In genomic region chr13:21166936-21167909, GRCm38 (mm10) we compare ENCODE assay signal across 8 mouse cellular contexts. TPM values are rescaled to one million over a fixed set of nuclear protein-coding genes. Genes with fewer than 3 reads are reported as not detected.
DNase-seq lines count a peak whose midpoint lies in the region; ATAC-seq and TF ChIP-seq lines count a peak whose summit lies in the region.

No protein-coding gene starts in this region.

- peak; percentile 23 for ATAC-seq in granulocyte monocyte progenitor cell, adult 5-6 weeks (replicated peaks; ENCODE audit: poor library complexity, severe bottlenecking)
- ATAC-seq in intestine, postnatal 0 days, result peak; percentile 50
- peak; percentile 57 for ATAC-seq in limb, embryonic 13.5 days (ENCODE audit: low FRiP score, low read depth)
- peak; percentile 63; the same call in 1 of the 2 replicates for ATAC-seq in midbrain, embryonic 14.5 days (ENCODE audit: low FRiP score, low TSS enrichment)

- H3K27me3 ChIP-seq in embryonic facial prominence, embryonic 10.5 days (replicated peaks; ENCODE audit: low read depth, poor library complexity, severe bottlenecking), result no peaks in the 10 kb centered on the region
- H3K27me3 ChIP-seq in intestine, postnatal 0 days (replicated peaks; ENCODE audit: control insufficient read depth, insufficient read depth, low read length), result no peaks in the 10 kb centered on the region
- peaks cover 3% of the 10 kb centered on the region; the same call in 1 of the 2 replicates for H3K27me3 ChIP-seq in limb, embryonic 13.5 days
- peaks cover 4% of the 10 kb centered on the region; the same call in 1 of the 2 replicates for H3K27me3 ChIP-seq in midbrain, embryonic 14.5 days (ENCODE audit: control insufficient read depth, insufficient read depth, low read length)

- peak overlapping the region; percentile 85 for H3K4me2 ChIP-seq in intestine, postnatal 0 days (replicated peaks; ENCODE audit: low read depth)
- H3K4me2 ChIP-seq in limb, embryonic 13.5 days (replicated peaks), result peak overlapping the region; percentile 95
- H3K4me2 ChIP-seq in midbrain, embryonic 14.5 days (ENCODE audit: low read length), result peak overlapping the region; percentile 65

- H3K9ac ChIP-seq in intestine, postnatal 0 days (ENCODE audit: low read depth, low read length), result peak overlapping the region; percentile 4; the same call in 1 of the 2 replicates
- H3K9ac ChIP-seq in limb, embryonic 13.5 days, result peak overlapping the region; percentile 64
- peak overlapping the region; percentile 39 for H3K9ac ChIP-seq in midbrain, embryonic 14.5 days (replicated peaks; ENCODE audit: low read length)

- H3K27ac ChIP-seq in embryonic facial prominence, embryonic 10.5 days (replicated peaks), result no peak overlapping the region
- H3K27ac ChIP-seq in intestine, postnatal 0 days (ENCODE audit: low read depth, low read length), result no peak overlapping the region
- peak overlapping the region; percentile 33; the same call in 1 of the 2 replicates for H3K27ac ChIP-seq in limb, embryonic 13.5 days
- 0 out of 2 replicates have a peak overlapping the region, but pooled peaks have one; percentile 20 for H3K27ac ChIP-seq in midbrain, embryonic 14.5 days (replicated peaks; ENCODE audit: low read depth, low read length)

- H3K4me3 ChIP-seq in embryonic facial prominence, embryonic 10.5 days, result peak overlapping the region; percentile 65
- H3K4me3 ChIP-seq in intestine, postnatal 0 days (ENCODE audit: low read depth, low read length), result peak overlapping the region; percentile 63
- peak overlapping the region; percentile 62 for H3K4me3 ChIP-seq in limb, embryonic 13.5 days
- H3K4me3 ChIP-seq in midbrain, embryonic 14.5 days (replicated peaks; ENCODE audit: low read depth, low read length), result peak overlapping the region; percentile 49

- no peaks in the 10 kb centered on the region for H3K9me3 ChIP-seq in embryonic facial prominence, embryonic 10.5 days
- H3K9me3 ChIP-seq in intestine, postnatal 0 days (ENCODE audit: control insufficient read depth), result no peaks in the 10 kb centered on the region
- no peaks in the 10 kb centered on the region for H3K9me3 ChIP-seq in limb, embryonic 13.5 days
- no peaks in the 10 kb centered on the region for H3K9me3 ChIP-seq in midbrain, embryonic 14.5 days (ENCODE audit: control insufficient read depth, low read length)

- 1% methylated on average over 27 of the region's 27 CpGs for WGBS in embryonic facial prominence, embryonic 10.5 days
- 1% methylated on average over 27 of the region's 27 CpGs for WGBS in intestine, postnatal 0 days
- WGBS in limb, embryonic 13.5 days, result under 1% methylated on average over 27 of the region's 27 CpGs
- under 1% methylated on average over 27 of the region's 27 CpGs for WGBS in midbrain, embryonic 14.5 days

- no peaks in the 10 kb centered on the region for H3K36me3 ChIP-seq in embryonic facial prominence, embryonic 10.5 days (replicated peaks)
- no peaks in the 10 kb centered on the region for H3K36me3 ChIP-seq in intestine, postnatal 0 days (ENCODE audit: control insufficient read depth, insufficient read depth)
- H3K36me3 ChIP-seq in limb, embryonic 13.5 days, result no peaks in the 10 kb centered on the region
- no peaks in the 10 kb centered on the region for H3K36me3 ChIP-seq in midbrain, embryonic 14.5 days (ENCODE audit: control insufficient read depth, insufficient read depth, low read length)

- DNase-seq in 3T3-L1 (ENCODE audit: low read depth, low spot score), result peak; percentile 92
- DNase-seq in adrenal gland, adult 2 months, result peak; percentile 86
- peak; percentile 80 for DNase-seq in embryonic facial prominence, embryonic 10.5 days (ENCODE audit: low spot score)
- DNase-seq in midbrain, embryonic 14.5 days, result peak; percentile 90
- DNase-seq in spleen, postnatal 14 days (ENCODE audit: low spot score in 2 of 2), result peak; percentile 66 to 78

- no peak for TF ChIP-seq CTCF in intestine, postnatal 0 days (IDR thresholded peaks at IDR 0.05; ENCODE audit: low read depth)

- peaks cover 12% of the 10 kb centered on the region for H3K4me1 ChIP-seq in embryonic facial prominence, embryonic 10.5 days
- H3K4me1 ChIP-seq in intestine, postnatal 0 days (replicated peaks; ENCODE audit: control insufficient read depth, insufficient read depth, low read length), result no peaks in the 10 kb centered on the region
- H3K4me1 ChIP-seq in limb, embryonic 13.5 days, result peaks cover 16% of the 10 kb centered on the region
- peaks cover 8% of the 10 kb centered on the region; the same call in 1 of the 2 replicates for H3K4me1 ChIP-seq in midbrain, embryonic 14.5 days (ENCODE audit: control insufficient read depth, insufficient read depth, low read length)

RNA-seq across cellular contexts. Expression of gene Trim27, which starts 12.0 kb away (rescaled TPM):
- 10 to 100 TPM; 47.9 to 52.0 TPM for total RNA-seq in adrenal gland, adult 2 months (2021)
- 170 and 180 TPM in 2 replicates for polyA plus RNA-seq in adrenal gland, adult 2 months (2012; rRNA removed)
- 180 and 191 TPM in 2 replicates for polyA plus RNA-seq in embryonic facial prominence, embryonic 10.5 days (2016; fragmentation: Nextera tagmentation; extraction: Ambion mirVana)
- 142 and 143 TPM in 2 replicates for total RNA-seq in granulocyte monocyte progenitor cell, adult 5-6 weeks (2014; fragmentation: Nextera tagmentation)
- 144 and 167 TPM in 2 replicates for total RNA-seq in granulocyte monocyte progenitor cell, adult 5-6 weeks (2017)
- polyA plus RNA-seq in intestine, postnatal 0 days (2015; fragmentation: Nextera tagmentation; extraction: Ambion mirVana), result 51.1 and 53.2 TPM in 2 replicates
- 139 and 140 TPM in 2 replicates for polyA plus RNA-seq in limb, embryonic 13.5 days (2015; fragmentation: Nextera tagmentation; extraction: Ambion mirVana)
- polyA plus RNA-seq in midbrain, embryonic 14.5 days (2014; fragmentation: Nextera tagmentation; extraction: Ambion mirVana), result 78.2 and 84.3 TPM in 2 replicates

RNA-seq across cellular contexts. Expression of gene Olfr1368, which starts 21.6 kb away (rescaled TPM):
- not detected for total RNA-seq in adrenal gland, adult 2 months (2021)
- not detected in 2 replicates for polyA plus RNA-seq in adrenal gland, adult 2 months (2012; rRNA removed)
- not detected in 2 replicates for polyA plus RNA-seq in embryonic facial prominence, embryonic 10.5 days (2016; fragmentation: Nextera tagmentation; extraction: Ambion mirVana)
- not detected in 2 replicates for total RNA-seq in granulocyte monocyte progenitor cell, adult 5-6 weeks (2014; fragmentation: Nextera tagmentation)
- total RNA-seq in granulocyte monocyte progenitor cell, adult 5-6 weeks (2017), result not detected in 2 replicates
- not detected in 2 replicates for polyA plus RNA-seq in intestine, postnatal 0 days (2015; fragmentation: Nextera tagmentation; extraction: Ambion mirVana)
- polyA plus RNA-seq in limb, embryonic 13.5 days (2015; fragmentation: Nextera tagmentation; extraction: Ambion mirVana), result not detected in 2 replicates
- polyA plus RNA-seq in midbrain, embryonic 14.5 days (2014; fragmentation: Nextera tagmentation; extraction: Ambion mirVana), result not detected in 2 replicates

RNA-seq across cellular contexts. Expression of gene Olfr263, which starts 37.8 kb away (rescaled TPM):
- total RNA-seq in adrenal gland, adult 2 months (2021), result not detected
- polyA plus RNA-seq in adrenal gland, adult 2 months (2012; rRNA removed), result not detected in 2 replicates
- not detected in 2 replicates for polyA plus RNA-seq in embryonic facial prominence, embryonic 10.5 days (2016; fragmentation: Nextera tagmentation; extraction: Ambion mirVana)
- total RNA-seq in granulocyte monocyte progenitor cell, adult 5-6 weeks (2014; fragmentation: Nextera tagmentation), result not detected in 2 replicates
- total RNA-seq in granulocyte monocyte progenitor cell, adult 5-6 weeks (2017), result not detected in 2 replicates
- polyA plus RNA-seq in intestine, postnatal 0 days (2015; fragmentation: Nextera tagmentation; extraction: Ambion mirVana), result not detected in 2 replicates
- not detected in 2 replicates for polyA plus RNA-seq in limb, embryonic 13.5 days (2015; fragmentation: Nextera tagmentation; extraction: Ambion mirVana)
- not detected in 2 replicates for polyA plus RNA-seq in midbrain, embryonic 14.5 days (2014; fragmentation: Nextera tagmentation; extraction: Ambion mirVana)

RNA-seq across cellular contexts. Expression of gene Olfr1369-ps1, which starts 55.9 kb away (rescaled TPM):
- total RNA-seq in adrenal gland, adult 2 months (2021), result not detected
- not detected in 2 replicates for polyA plus RNA-seq in adrenal gland, adult 2 months (2012; rRNA removed)
- polyA plus RNA-seq in embryonic facial prominence, embryonic 10.5 days (2016; fragmentation: Nextera tagmentation; extraction: Ambion mirVana), result 0.04 and 0.09 TPM in 2 replicates
- total RNA-seq in granulocyte monocyte progenitor cell, adult 5-6 weeks (2014; fragmentation: Nextera tagmentation), result 0.34 TPM in 1 of 2 replicates, not detected in the other
- not detected in 2 replicates for total RNA-seq in granulocyte monocyte progenitor cell, adult 5-6 weeks (2017)
- not detected in 2 replicates for polyA plus RNA-seq in intestine, postnatal 0 days (2015; fragmentation: Nextera tagmentation; extraction: Ambion mirVana)
- polyA plus RNA-seq in limb, embryonic 13.5 days (2015; fragmentation: Nextera tagmentation; extraction: Ambion mirVana), result 0.06 TPM in 1 of 2 replicates, not detected in the other
- polyA plus RNA-seq in midbrain, embryonic 14.5 days (2014; fragmentation: Nextera tagmentation; extraction: Ambion mirVana), result not detected in 2 replicates

Comparison
In these comparisons a context has a peak if more than half of its experiments do, and no peak if none do; other contexts are left out.
1. H3K27ac ChIP-seq: peak in limb, embryonic 13.5 days (single experiment) and midbrain, embryonic 14.5 days (single experiment); none in embryonic facial prominence, embryonic 10.5 days (single experiment) and intestine, postnatal 0 days (single experiment).
2. H3K9ac ChIP-seq: peak in every context shown above with its lines; median percentile 64 in limb, embryonic 13.5 days; 39 in midbrain, embryonic 14.5 days; 4 in intestine, postnatal 0 days.
3. Peak in every context shown above with its lines, with median percentiles within 50 percentile points of each other: DNase-seq, H3K4me3 ChIP-seq, ATAC-seq and H3K4me2 ChIP-seq.